12 mouse cellular contexts compared by ENCODE assay signal in the genomic region with DNA sequence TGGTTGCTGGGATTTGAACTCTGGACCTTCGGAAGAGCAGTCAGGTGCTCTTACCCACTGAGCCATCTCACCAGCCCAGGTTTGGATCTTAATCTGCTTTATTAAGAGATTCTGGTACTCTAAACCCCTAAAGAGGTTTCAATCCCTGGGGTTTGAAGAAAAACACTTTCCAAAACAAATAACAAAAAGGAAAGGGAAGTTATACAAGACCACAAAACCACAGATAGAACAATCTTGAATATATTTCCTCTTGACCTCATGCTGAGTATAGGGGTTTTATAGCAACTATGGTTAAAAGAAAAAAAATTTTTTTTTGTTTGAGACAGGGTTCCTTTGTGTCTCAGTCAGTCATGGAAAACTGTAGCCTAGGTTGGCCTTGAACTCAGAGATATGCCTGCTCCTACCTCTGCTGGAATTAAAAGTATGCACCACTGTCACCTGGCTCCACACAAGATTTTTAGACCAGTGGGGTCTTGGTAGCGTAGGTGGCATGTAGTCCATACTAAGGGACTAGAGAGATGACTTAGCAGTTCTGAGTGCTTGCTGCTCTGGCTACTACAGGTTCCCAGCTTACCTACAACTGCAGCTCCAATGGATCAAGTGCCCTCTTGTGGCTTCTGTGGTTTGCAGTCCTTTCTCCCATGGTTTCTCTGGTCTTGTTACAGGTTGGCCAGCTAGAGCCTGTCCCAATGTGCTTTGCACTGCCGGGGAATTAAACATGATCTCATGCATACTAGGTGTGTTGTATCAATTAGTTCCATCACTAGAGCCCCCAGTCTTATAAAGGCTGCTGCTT. TPM values are rescaled to one million over a fixed set of nuclear protein-coding genes. Genes with fewer than 3 reads are reported as not detected.
DNase-seq lines count a peak whose midpoint lies in the region; ATAC-seq and TF ChIP-seq lines count a peak whose summit lies in the region.
"Had no signal": no experiment of that assay in that cellular context is flagged by ENCODE, and none has a peak within 500 bp of the region (broad histone marks: within the 10 kb centered on the region; RNA-seq: fewer than 3 reads in every experiment).

No protein-coding gene starts in this region.

- no peaks in the 10 kb centered on the region for H3K4me1 ChIP-seq in kidney, postnatal 0 days (replicated peaks; ENCODE audit: insufficient read depth, low read length)
- H3K4me1 ChIP-seq: hindbrain, embryonic 13.5 days; neural tube, embryonic 12.5 days had no signal

- 97% methylated on average over 3 of the region's 3 CpGs for WGBS in kidney, postnatal 0 days

- H3K4me2 ChIP-seq in kidney, postnatal 0 days (ENCODE audit: low read length) = no peak overlapping the region
- H3K4me2 ChIP-seq: hindbrain, embryonic 13.5 days; neural tube, embryonic 12.5 days had no signal

- H3K36me3 ChIP-seq in kidney, postnatal 0 days (ENCODE audit: insufficient read depth, low read length) = peaks cover 64% of the 10 kb centered on the region

- no peak overlapping the region for H3K4me3 ChIP-seq in kidney, postnatal 0 days (replicated peaks; ENCODE audit: low read depth, low read length)
- H3K4me3 ChIP-seq: hindbrain, embryonic 13.5 days; neural tube, embryonic 12.5 days had no signal

- ATAC-seq in kidney, postnatal 0 days (replicated peaks; ENCODE audit: low FRiP score, low read depth) = no peak
- peak; percentile 33 for ATAC-seq in CD4-positive, CD25-positive, alpha-beta regulatory T cell, adult 4 months
- ATAC-seq in megakaryocyte, adult 5-6 weeks (ENCODE audit: poor library complexity, severe bottlenecking) = 0 out of 2 replicates have a peak, but pooled peaks have one; percentile 47
- ATAC-seq: Patski had no signal

- peak; percentile 23; the same call in 1 of the 2 replicates for TF ChIP-seq CTCF in kidney, postnatal 0 days (IDR thresholded peaks at IDR 0.05; ENCODE audit: low read depth)

- H3K27ac ChIP-seq in kidney, postnatal 0 days = no peak overlapping the region
- H3K27ac ChIP-seq: hindbrain, embryonic 13.5 days; neural tube, embryonic 12.5 days had no signal

- no peak overlapping the region for H3K9ac ChIP-seq in kidney, postnatal 0 days (ENCODE audit: low read depth, low read length)
- H3K9ac ChIP-seq: hindbrain, embryonic 13.5 days; neural tube, embryonic 12.5 days had no signal

- peak; percentile 3 for DNase-seq in kidney, postnatal 0 days (ENCODE audit: low spot score)
- DNase-seq in kidney, postnatal 14 days = no peak
- peak; percentile 67 for DNase-seq in R1 (ENCODE audit: low read depth, low spot score)
- no peak for DNase-seq in thymus, postnatal 0 days (ENCODE audit: low spot score)
- DNase-seq in ovary, postnatal 14 days (ENCODE audit: low spot score) = no peak
- no peak for DNase-seq in cerebellum, adult 8-10 months
- DNase-seq: lung, postnatal 10 days had no signal

- H3K9me3 ChIP-seq in kidney, postnatal 0 days (replicated peaks; ENCODE audit: low read length) = no peaks in the 10 kb centered on the region
- H3K9me3 ChIP-seq: hindbrain, embryonic 13.5 days; neural tube, embryonic 12.5 days had no signal

- no peaks in the 10 kb centered on the region for H3K27me3 ChIP-seq in kidney, postnatal 0 days (ENCODE audit: insufficient read depth, low read length)
- H3K27me3 ChIP-seq: hindbrain, embryonic 13.5 days; neural tube, embryonic 12.5 days; Patski had no signal

RNA-seq across cellular contexts. Expression of gene Ptcd3, which starts 30.4 kb away (rescaled TPM):
- 61.3 and 66.4 TPM in 2 replicates for polyA plus RNA-seq in kidney, postnatal 0 days (2015; fragmentation: Nextera tagmentation; extraction: Ambion mirVana)
- polyA plus RNA-seq in CD4-positive, CD25-positive, alpha-beta regulatory T cell, adult 4 months (2017; shearing (Covaris generic)) = 10 to 100 TPM; 92.3 to 95.6 TPM
- total RNA-seq in megakaryocyte, adult 5-6 weeks (2015) = 49.9 and 52.8 TPM in 2 replicates
- total RNA-seq in megakaryocyte, adult 5-6 weeks (2017) = 63.1 and 72.9 TPM in 2 replicates
- polyA plus RNA-seq in thymus, postnatal 0 days (2015; fragmentation: Nextera tagmentation; extraction: Ambion mirVana) = 69.3 and 76.4 TPM in 2 replicates

RNA-seq across cellular contexts. Expression of gene Polr1a, which starts 30.7 kb away (rescaled TPM):
- polyA plus RNA-seq in kidney, postnatal 0 days (2015; fragmentation: Nextera tagmentation; extraction: Ambion mirVana) = 17.5 and 18.3 TPM in 2 replicates
- polyA plus RNA-seq in CD4-positive, CD25-positive, alpha-beta regulatory T cell, adult 4 months (2017; shearing (Covaris generic)) = 10 to 100 TPM; 22.7 to 37.1 TPM
- 17.3 and 20.6 TPM in 2 replicates for total RNA-seq in megakaryocyte, adult 5-6 weeks (2015)
- total RNA-seq in megakaryocyte, adult 5-6 weeks (2017) = 32.2 and 52.7 TPM in 2 replicates
- polyA plus RNA-seq in thymus, postnatal 0 days (2015; fragmentation: Nextera tagmentation; extraction: Ambion mirVana) = 16.5 and 17.2 TPM in 2 replicates

RNA-seq across cellular contexts. Expression of gene Immt, which starts 47.0 kb away (rescaled TPM):
- polyA plus RNA-seq in kidney, postnatal 0 days (2015; fragmentation: Nextera tagmentation; extraction: Ambion mirVana) = 222 and 244 TPM in 2 replicates
- polyA plus RNA-seq in CD4-positive, CD25-positive, alpha-beta regulatory T cell, adult 4 months (2017; shearing (Covaris generic)) = 100 to 1,000 TPM; 149 to 174 TPM
- 97.2 and 101 TPM in 2 replicates for total RNA-seq in megakaryocyte, adult 5-6 weeks (2015)
- total RNA-seq in megakaryocyte, adult 5-6 weeks (2017) = 76.5 and 88.6 TPM in 2 replicates
- polyA plus RNA-seq in thymus, postnatal 0 days (2015; fragmentation: Nextera tagmentation; extraction: Ambion mirVana) = 151 and 157 TPM in 2 replicates

RNA-seq across cellular contexts. Expression of gene Mrpl35, which starts 51.4 kb away (rescaled TPM):
- 85.6 and 86.4 TPM in 2 replicates for polyA plus RNA-seq in kidney, postnatal 0 days (2015; fragmentation: Nextera tagmentation; extraction: Ambion mirVana)
- polyA plus RNA-seq in CD4-positive, CD25-positive, alpha-beta regulatory T cell, adult 4 months (2017; shearing (Covaris generic)) = 10 to 100 TPM; 51.8 to 63.1 TPM
- total RNA-seq in megakaryocyte, adult 5-6 weeks (2015) = 24.7 and 25.6 TPM in 2 replicates
- total RNA-seq in megakaryocyte, adult 5-6 weeks (2017) = 12.0 and 18.1 TPM in 2 replicates
- 87.0 and 95.4 TPM in 2 replicates for polyA plus RNA-seq in thymus, postnatal 0 days (2015; fragmentation: Nextera tagmentation; extraction: Ambion mirVana)

Comparison
In these comparisons a context has a peak if more than half of its experiments do, and no peak if none do; other contexts are left out.
1. DNase-seq: peak in kidney, postnatal 0 days (single experiment) and R1 (single experiment); none in kidney, postnatal 14 days (single experiment), thymus, postnatal 0 days (single experiment), ovary, postnatal 14 days (single experiment) and cerebellum, adult 8-10 months (single experiment).